Mouse (Mus musculus) liver, embryonic 13.5 days (tissue): ENCODE measurements at regions not wholly inside any gene's neighbourhood (a gene's known extent, or its start where the extent isn't known, plus 50 kb on each side); places are given as distances from the start of the nearest gene placed in this dataset.
"Not testable (repeated sequence)": the region's sequence is repeated elsewhere in the genome, so short reads cannot be mapped to it uniquely, and the experiment has no call there.

Experiments used
- ATAC-seq: fragments of 200-750 bp; cut with Nextera tagmentation; 2 replicates; pipeline ENCODE4 v1.8.0; 2017; ENCODE audit warnings: low read depth, mild to moderate bottlenecking, moderate number of reproducible peaks, moderate library complexity
- DNase-seq: peaks from one replicate; pipeline ENCODE4 v3.0.0; 2022
- H3K27ac ChIP-seq: fragments of 300-500 bp; sonication (generic); 2 replicates; pipeline ENCODE4 v1.5.1; 2015; ENCODE audit warnings: moderate library complexity, mild to moderate bottlenecking, inconsistent platforms
- H3K27me3 ChIP-seq: fragments of 300-500 bp; sonication (generic); 2 replicates; pipeline ENCODE4 v1.6.1; 2015; ENCODE audit warnings: mild to moderate bottlenecking, inconsistent platforms
- H3K36me3 ChIP-seq: fragments of 300-500 bp; sonication (generic); 2 replicates; pipeline ENCODE4 v1.6.1; 2015; ENCODE audit warnings: mild to moderate bottlenecking, inconsistent platforms
- H3K4me1 ChIP-seq: fragments of 300-500 bp; sonication (generic); replicated peaks from 2 replicates; pipeline ENCODE4 v1.6.1; 2015; ENCODE audit warnings: inconsistent platforms
- H3K4me2 ChIP-seq: fragments of 300-500 bp; sonication (generic); 2 replicates; pipeline ENCODE4 v1.6.1; 2015; ENCODE audit warnings: inconsistent platforms, mild to moderate bottlenecking, moderate library complexity
- H3K4me3 ChIP-seq: fragments of 300-500 bp; sonication (generic); replicated peaks from 2 replicates; pipeline ENCODE4 v1.5.1; 2015; ENCODE audit warnings: mild to moderate bottlenecking, inconsistent platforms
- H3K9ac ChIP-seq: fragments of 300-500 bp; sonication (generic); 2 replicates; pipeline ENCODE4 v1.6.1; 2015; ENCODE audit warnings: mild to moderate bottlenecking, inconsistent platforms
- H3K9me3 ChIP-seq: fragments of 300-500 bp; sonication (generic); replicated peaks from 2 replicates; pipeline ENCODE4 v1.6.1; 2016; ENCODE audit warnings: inconsistent platforms
- WGBS: fragments of 180-500 bp; shearing (Covaris S2); methylation state at CpG from one replicate; pipeline ENCODE4 v1.1.7; 2015; ENCODE audit not compliant: insufficient replicate concordance; 5-methylcytosine and 5-hydroxymethylcytosine counted together

DNA sequence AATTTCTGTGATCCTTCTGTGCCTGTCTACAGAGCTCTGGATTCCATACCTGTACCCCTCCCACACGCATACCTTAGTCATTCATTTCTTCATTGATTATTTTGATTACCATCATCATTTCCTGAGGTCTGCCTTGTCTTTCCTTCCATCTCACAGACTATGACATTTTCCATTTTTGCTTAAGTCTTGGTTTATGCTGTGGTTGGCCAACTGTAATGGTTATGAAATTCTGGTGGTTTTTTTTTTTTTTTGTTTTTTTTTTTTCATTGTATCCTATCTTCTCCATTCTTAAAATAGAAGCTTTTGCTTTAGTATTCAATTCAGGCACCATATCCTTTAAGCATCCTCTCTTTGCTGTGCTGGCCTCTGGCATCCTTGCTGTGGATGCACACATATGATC lies 227.4 kb downstream of the Gm15319 start:
- not testable (repeated sequence) for H3K4me2 ChIP-seq, H3K4me1 ChIP-seq, H3K27me3 ChIP-seq, H3K9ac ChIP-seq, H3K36me3 ChIP-seq, DNase-seq, ATAC-seq, H3K9me3 ChIP-seq, H3K27ac ChIP-seq, H3K4me3 ChIP-seq
- WGBS: no CpG with 5 or more reads among the region's 1 CpGs

DNA sequence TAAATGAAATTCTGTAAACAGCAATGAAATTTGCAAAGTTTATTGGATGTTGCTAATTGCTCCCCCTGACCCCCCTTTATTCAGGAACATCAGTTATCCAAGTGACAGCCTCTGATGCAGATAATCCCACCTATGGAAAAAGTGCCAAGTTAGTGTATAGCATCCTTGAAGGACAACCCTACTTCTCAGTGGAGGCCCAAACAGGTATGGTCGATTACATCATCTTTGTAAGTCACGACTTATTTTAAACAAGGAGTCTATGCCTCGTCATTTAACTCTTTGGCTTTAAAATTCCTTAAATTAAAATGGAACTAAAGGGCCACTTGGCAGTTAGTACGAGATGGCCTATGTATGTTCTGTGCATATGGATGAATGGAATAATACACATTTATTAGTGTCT lies 217.6 kb downstream of the Gm15319 start:
- H3K4me2 ChIP-seq: not testable (repeated sequence)

DNA sequence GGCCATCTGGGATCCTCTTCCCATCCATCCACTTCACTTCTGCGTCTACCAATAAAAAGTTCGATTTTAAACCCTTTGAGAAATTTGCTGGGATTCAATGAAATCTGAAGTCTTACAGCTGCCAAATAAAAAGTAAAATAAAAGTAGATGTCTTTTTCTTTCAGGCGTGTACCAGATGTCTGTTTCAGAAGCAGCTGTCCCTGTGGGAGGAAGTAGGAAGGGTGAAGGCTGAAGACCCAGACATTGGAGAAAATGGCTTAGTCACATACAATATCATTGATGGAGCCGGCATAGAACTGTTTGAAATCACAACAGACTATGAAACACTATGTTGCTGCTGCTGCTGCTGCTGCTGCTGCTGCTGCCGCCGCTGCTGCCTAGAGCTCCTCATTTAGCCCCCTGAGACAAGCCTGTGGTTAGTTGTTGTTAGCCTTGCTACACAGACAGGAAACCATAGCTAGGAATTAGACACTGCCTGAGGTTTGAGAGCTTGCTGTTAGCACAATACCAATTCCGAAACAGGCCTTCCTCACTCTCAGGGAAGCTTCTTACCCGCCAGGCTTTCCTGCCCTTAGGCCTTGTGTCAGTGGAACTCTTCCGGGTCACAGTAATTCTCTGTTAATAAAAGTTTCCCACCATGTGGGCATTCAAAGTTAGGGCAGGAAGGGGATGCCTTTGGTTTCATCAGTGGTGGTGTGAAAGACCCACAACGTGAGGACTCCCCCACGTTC lies 211.5 kb downstream of the Gm15319 start:
- not testable (repeated sequence) for ATAC-seq
- 79% methylated on average over 8 of the region's 11 CpGs for WGBS

More for the DNA sequence above, 217.6 kb downstream of the Gm15319 start:
- not testable (repeated sequence) for H3K4me1 ChIP-seq, H3K36me3 ChIP-seq, H3K27ac ChIP-seq, H3K9me3 ChIP-seq, H3K27me3 ChIP-seq, H3K9ac ChIP-seq, DNase-seq, H3K4me3 ChIP-seq, ATAC-seq
- WGBS: 71% methylated on average over 4 of the region's 4 CpGs

DNA sequence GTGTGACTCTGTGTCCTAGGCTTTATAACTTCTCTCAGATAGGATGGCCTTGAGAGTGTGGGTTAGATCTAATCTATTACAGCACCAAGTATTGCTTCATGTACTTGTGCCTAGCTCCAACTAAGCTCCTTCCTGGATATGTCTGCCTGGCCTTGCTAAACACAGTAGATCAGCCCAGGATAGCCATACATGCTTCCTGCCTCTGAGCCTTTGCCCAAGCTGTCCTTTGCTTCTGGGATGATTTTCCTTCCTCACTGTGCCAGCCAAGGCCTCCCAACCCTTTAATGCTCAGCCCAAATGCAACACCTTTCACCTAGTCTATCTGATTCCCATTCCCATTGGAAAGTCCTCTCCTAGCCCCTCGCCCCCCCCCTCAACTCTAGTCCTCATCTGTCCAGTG lies 208.9 kb downstream of the Gm15319 start:
- H3K4me1 ChIP-seq, H3K4me3 ChIP-seq, H3K9ac ChIP-seq, DNase-seq, H3K36me3 ChIP-seq, H3K27ac ChIP-seq, H3K4me2 ChIP-seq, ATAC-seq, H3K27me3 ChIP-seq, H3K9me3 ChIP-seq: not testable (repeated sequence)
- WGBS: 93% methylated on average over 1 of the region's 1 CpGs

More for the DNA sequence above, 211.5 kb downstream of the Gm15319 start:
- not testable (repeated sequence) for H3K4me2 ChIP-seq, H3K4me1 ChIP-seq, H3K9ac ChIP-seq, H3K4me3 ChIP-seq, H3K36me3 ChIP-seq, H3K27ac ChIP-seq, H3K9me3 ChIP-seq, DNase-seq, H3K27me3 ChIP-seq
